Mouse (Mus musculus): Measurements from ENCODE around the gene Mpp2. TPM values are rescaled to one million over a fixed set of nuclear protein-coding genes. Genes with fewer than 3 reads are reported as not detected.

Mpp2 gene
- polyA plus RNA-seq (2015; fragmentation: Nextera tagmentation; extraction: Ambion mirVana): 6.2 and 6.8 TPM in 2 replicates

DNA sequence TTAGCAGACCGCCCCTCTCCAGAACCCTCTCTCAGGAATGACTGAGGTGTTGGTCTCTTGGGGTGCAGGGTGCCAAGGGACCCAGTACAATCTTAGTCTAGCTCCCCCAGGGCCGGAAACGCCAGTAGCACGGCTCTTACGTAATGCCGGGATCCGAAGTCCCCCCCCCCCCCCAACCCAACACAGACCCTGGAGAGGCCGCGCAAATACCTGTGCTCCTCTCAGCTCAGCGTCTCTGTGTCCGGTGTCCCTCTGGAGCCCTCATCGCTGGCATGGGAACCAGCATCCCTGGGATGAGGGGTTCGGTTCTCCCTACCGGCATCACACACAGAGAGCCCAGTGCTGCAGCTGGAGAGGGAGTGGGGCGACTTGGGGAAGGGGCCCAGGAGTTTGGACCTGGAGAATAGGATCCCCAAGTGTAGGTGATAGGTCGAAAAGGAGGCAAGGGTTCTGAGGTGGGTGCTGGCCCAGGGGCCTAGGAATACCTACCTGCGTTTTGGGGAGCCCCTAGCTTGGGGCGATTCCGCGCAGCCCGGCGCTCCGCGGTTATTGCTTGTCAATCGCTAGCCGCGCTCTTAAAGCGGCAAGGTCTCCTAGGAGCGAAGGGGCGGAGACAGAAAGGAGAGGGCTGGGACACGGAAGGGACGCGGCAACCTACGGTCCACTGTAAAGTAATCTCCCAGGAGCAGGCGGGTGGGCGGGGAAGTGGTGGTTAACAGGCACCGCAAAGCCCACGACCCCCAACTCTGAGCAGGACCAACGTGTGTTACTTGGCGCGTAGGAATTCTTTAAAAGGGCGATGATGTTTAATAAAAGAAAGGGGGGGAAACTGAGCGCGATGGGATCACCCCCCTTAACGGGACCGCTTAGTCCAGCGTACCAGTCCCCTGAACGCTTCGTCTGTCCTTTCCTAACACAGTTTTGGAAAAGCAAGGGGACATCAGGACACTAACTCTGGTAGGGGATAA lies at the start of gene Mpp2:
Gene Mpp2 (minus strand): TSS at position 585 of the 968 bp plus-strand sequence.
- WGBS: under 1% methylated on average over 49 of the region's 49 CpGs

DNA sequence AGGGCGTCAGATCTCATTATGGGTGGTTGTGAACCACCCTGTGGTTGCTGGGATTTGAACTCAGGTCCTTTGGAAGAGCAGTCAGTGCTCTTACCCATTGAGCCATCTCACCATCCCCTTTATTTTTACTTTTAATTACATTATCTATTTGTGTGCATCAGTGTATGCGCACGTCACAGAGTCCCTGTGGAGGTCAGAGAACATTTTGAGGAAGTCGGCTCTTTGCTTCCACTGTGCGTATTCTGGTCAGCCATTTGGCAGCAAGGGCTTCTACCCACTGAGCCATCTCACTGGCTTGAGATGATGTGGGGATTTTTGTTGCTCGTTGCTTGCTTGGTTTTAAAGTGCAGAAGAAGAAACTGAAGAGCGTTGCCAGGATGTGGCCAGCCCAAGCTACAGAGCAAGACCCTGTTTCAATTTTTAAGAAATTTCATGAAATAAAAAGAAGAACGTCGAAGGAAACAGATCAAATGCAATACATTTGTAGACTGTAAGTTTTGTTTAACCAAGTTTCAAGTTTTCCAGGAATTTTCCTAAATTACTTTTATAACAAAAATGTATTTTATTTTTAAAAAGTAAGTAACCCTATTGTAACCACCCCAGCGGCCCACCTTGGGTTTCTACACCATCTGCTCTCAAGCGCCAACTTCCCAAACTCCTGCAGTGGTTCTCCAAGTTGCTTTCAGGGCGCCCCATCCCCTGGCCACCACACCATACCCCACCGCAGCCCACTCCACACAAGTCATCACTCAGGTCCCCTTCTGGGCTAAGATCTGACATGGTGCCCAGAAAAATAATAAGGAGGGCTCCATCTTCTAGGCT lies 49.5 kb upstream of the Mpp2 start:
- Histone ChIP-seq H3K4me2 (replicated peaks) (peak overlapping the region; percentile 70), H3K9me3 (no peaks in the 10 kb centered on the region), H3K9ac (peak overlapping the region; percentile 40; the same call in 1 of the 2 replicates), H3K27me3 (replicated peaks) (no peaks in the 10 kb centered on the region), H3K4me1 (replicated peaks) (peaks cover 9% of the 10 kb centered on the region; the same call in 1 of the 2 replicates), H3K36me3 (no peaks in the 10 kb centered on the region), H3K27ac (no peak overlapping the region), H3K4me3 (replicated peaks) (peak overlapping the region; percentile 17; the same call in 1 of the 2 replicates)
- WGBS: 41% methylated on average over 13 of the region's 13 CpGs
- no peak for ATAC-seq

More for the DNA sequence above, at the start of gene Mpp2:
- Histone ChIP-seq H3K27me3 (replicated peaks) (no peaks in the 10 kb centered on the region), H3K4me3 (replicated peaks) (peak within 1 kb of the TSS; percentile 68), H3K4me2 (replicated peaks) (peak within 1 kb of the TSS; percentile 97), H3K9ac (peak within 1 kb of the TSS; percentile 53), H3K36me3 (no peaks in the 10 kb centered on the region), H3K9me3 (no peaks in the 10 kb centered on the region), H3K27ac (peak within 1 kb of the TSS; percentile 77), H3K4me1 (replicated peaks) (peaks cover 14% of the 10 kb centered on the region)
- peak; percentile 80 for ATAC-seq

DNA sequence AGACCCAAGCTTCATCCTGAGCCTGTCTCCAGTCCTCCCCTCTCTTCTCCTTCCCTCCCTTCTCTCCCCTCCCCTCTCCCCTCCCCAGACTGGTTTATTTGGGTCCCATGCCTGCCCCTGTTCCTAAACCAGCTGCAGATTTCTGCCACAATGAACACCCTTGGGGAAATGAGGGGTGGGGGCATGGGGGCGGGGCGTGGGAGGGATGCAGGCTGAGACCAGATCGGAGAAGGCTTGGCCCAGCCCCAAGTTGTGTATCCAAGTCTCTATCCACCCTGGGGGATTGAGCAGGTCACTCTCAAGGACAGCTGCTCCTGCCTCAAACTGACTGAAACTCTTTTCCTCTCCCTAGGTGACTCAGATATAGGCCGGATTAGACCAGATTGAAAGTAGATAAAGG lies 46.2 kb upstream of the Mpp2 start:
- Histone ChIP-seq H3K4me2 (replicated peaks) (no peak overlapping the region), H3K27me3 (replicated peaks) (no peaks in the 10 kb centered on the region), H3K4me1 (replicated peaks) (peaks cover 7% of the 10 kb centered on the region; the same call in 1 of the 2 replicates), H3K9me3 (no peaks in the 10 kb centered on the region), H3K27ac (no peak overlapping the region), H3K36me3 (no peaks in the 10 kb centered on the region), H3K9ac (no peak overlapping the region), H3K4me3 (replicated peaks) (no peak overlapping the region)
- ATAC-seq: no peak
- WGBS: 28% methylated on average over 4 of the region's 4 CpGs

DNA sequence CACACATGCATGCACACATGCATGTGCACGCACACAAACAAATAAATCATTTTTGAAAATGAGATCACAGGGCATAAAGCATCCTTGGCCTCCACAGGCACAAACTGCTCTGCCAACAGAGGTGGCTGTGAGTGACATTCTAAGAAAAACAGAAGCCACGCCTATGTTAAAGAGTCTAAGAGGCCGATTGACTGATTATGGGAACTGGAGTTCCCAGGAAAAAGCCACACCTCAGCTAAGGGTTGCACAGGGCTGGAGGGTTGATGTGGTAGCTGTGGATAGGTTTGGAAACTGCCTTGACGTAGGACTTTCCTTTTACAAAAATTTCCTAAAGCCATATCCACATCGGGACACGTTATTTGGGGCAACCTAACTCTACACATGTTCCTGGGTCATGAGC lies 29.1 kb upstream of the Mpp2 start:
- H3K9me3 ChIP-seq: no peaks in the 10 kb centered on the region
- no peak overlapping the region for H3K27ac ChIP-seq
- H3K9ac ChIP-seq: no peak overlapping the region
- no peak for ATAC-seq
- H3K27me3 ChIP-seq (replicated peaks): no peaks in the 10 kb centered on the region
- no peak overlapping the region for H3K4me3 ChIP-seq (replicated peaks)
- H3K4me2 ChIP-seq (replicated peaks): no peak overlapping the region
- no peaks in the 10 kb centered on the region for H3K36me3 ChIP-seq
- WGBS: 77% methylated on average over 6 of the region's 6 CpGs
- H3K4me1 ChIP-seq (replicated peaks): no peaks in the 10 kb centered on the region

DNA sequence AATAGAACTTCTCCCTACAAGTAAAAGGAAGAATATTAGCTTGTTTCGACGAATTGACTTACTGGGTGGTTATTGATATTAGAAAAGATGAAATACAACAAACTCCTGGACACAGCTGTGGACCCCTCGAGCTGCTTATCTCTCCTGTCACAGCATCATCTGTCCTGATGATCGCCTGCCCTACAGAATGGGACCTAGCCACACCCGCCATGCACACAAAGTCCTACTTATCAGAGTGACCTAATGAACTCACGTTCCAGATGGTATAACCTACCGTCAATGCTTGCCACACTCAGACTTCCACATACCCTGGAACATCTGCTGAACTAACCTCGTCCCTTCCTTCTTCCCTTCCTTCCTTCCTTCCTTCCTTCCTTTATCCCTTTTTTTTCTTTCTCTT lies 27.9 kb upstream of the Mpp2 start:
- H3K36me3 ChIP-seq: no peaks in the 10 kb centered on the region
- H3K27me3 ChIP-seq (replicated peaks): no peaks in the 10 kb centered on the region
- no peak overlapping the region for H3K4me2 ChIP-seq (replicated peaks)
- no peaks in the 10 kb centered on the region for H3K9me3 ChIP-seq
- H3K27ac ChIP-seq: no peak overlapping the region
- 57% methylated on average over 8 of the region's 8 CpGs for WGBS
- H3K4me3 ChIP-seq (replicated peaks): no peak overlapping the region
- no peaks in the 10 kb centered on the region for H3K4me1 ChIP-seq (replicated peaks)
- no peak for ATAC-seq
- H3K9ac ChIP-seq: no peak overlapping the region

DNA sequence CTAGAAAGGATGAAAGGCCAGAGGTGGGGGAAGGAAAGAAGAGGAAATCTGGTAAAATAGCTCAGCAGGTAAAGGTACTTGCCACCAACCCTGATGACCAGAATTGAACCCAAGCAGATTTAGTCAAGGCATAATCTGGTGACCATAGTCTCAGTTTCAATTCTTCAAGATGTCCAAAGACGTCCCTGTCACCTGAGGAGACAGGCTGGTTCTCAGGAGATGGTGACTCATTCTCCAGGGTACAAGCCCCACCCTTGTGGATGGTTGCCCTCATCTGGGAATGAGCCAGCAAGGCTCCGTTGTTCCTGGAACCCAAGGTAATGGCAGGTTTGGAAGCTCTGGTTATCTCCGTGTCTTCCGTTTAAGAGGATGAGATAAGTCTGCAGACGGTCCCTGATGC lies 23.3 kb upstream of the Mpp2 start:
- Histone ChIP-seq H3K36me3 (no peaks in the 10 kb centered on the region), H3K4me1 (replicated peaks) (peaks cover 3% of the 10 kb centered on the region; the same call in 1 of the 2 replicates), H3K27me3 (replicated peaks) (peaks cover 27% of the 10 kb centered on the region), H3K4me2 (replicated peaks) (no peak overlapping the region), H3K27ac (no peak overlapping the region), H3K9ac (no peak overlapping the region), H3K9me3 (no peaks in the 10 kb centered on the region), H3K4me3 (replicated peaks) (no peak overlapping the region)
- ATAC-seq: no peak
- 67% methylated on average over 5 of the region's 5 CpGs for WGBS

DNA sequence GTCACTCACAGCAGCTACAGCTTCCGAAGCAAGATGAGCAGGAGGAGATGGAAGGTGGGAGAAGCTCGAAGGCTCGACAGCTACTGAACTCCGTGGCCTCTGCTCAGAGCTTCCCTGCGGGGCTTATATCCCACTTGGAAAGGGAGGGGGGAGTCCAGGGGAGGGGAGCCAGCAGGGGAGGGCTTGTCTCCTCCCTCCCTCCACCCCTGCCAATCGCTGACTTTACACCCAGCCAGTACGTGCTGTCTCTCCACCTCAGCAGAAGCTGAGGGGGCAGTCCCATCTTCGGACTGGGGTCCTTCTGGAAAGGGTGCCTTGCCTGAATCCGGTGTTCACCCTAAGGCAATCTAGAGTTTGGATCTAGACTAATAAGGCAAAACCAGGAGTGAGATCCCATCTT lies 19.4 kb upstream of the Mpp2 start, which contains the start of gene Pyy:
Gene Pyy (minus strand): TSS at position 101 of the 400 bp plus-strand sequence.
- ATAC-seq: no peak
- H3K27ac ChIP-seq: no peak within 1 kb of the TSS
- peak within 1 kb of the TSS; percentile 43 for H3K4me2 ChIP-seq (replicated peaks)
- H3K9ac ChIP-seq: no peak within 1 kb of the TSS
- H3K27me3 ChIP-seq (replicated peaks): peaks cover 57% of the 10 kb centered on the region
- WGBS: 10% methylated on average over 9 of the region's 9 CpGs
- no peaks in the 10 kb centered on the region for H3K36me3 ChIP-seq
- H3K4me1 ChIP-seq (replicated peaks): peaks cover 3% of the 10 kb centered on the region; the same call in 1 of the 2 replicates
- H3K9me3 ChIP-seq: no peaks in the 10 kb centered on the region
- peak within 1 kb of the TSS; percentile 16; the same call in 1 of the 2 replicates for H3K4me3 ChIP-seq (replicated peaks)

DNA sequence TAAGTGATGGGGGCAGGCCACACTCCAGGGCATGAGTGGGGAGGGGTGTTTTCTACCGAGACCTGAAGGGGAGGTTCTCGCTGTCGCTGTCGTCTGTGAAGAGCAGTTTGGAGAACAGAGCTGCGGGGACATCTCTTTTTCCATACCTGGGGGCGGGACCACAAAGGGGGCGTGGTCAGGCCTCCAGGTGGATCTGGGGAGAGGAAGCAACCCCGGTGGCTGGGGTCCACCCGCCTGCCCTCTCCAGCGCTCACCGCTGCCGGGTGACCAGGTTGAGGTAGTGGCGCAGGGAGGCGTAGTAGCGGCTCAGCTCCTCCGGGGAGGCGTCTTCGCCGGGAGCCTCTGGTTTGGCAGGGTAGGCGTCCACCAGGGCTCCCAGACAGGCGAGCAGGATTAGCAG lies 18.6 kb upstream of the Mpp2 start:
- H3K36me3 ChIP-seq: no peaks in the 10 kb centered on the region
- no peaks in the 10 kb centered on the region for H3K9me3 ChIP-seq
- no peak overlapping the region for H3K9ac ChIP-seq
- peaks cover 6% of the 10 kb centered on the region; the same call in 1 of the 2 replicates for H3K4me1 ChIP-seq (replicated peaks)
- peak overlapping the region; percentile 43 for H3K4me2 ChIP-seq (replicated peaks)
- peaks cover 57% of the 10 kb centered on the region for H3K27me3 ChIP-seq (replicated peaks)
- no peak overlapping the region for H3K27ac ChIP-seq
- ATAC-seq: no peak
- H3K4me3 ChIP-seq (replicated peaks): peak overlapping the region; percentile 16; the same call in 1 of the 2 replicates
- WGBS: 1% methylated on average over 21 of the region's 21 CpGs

DNA sequence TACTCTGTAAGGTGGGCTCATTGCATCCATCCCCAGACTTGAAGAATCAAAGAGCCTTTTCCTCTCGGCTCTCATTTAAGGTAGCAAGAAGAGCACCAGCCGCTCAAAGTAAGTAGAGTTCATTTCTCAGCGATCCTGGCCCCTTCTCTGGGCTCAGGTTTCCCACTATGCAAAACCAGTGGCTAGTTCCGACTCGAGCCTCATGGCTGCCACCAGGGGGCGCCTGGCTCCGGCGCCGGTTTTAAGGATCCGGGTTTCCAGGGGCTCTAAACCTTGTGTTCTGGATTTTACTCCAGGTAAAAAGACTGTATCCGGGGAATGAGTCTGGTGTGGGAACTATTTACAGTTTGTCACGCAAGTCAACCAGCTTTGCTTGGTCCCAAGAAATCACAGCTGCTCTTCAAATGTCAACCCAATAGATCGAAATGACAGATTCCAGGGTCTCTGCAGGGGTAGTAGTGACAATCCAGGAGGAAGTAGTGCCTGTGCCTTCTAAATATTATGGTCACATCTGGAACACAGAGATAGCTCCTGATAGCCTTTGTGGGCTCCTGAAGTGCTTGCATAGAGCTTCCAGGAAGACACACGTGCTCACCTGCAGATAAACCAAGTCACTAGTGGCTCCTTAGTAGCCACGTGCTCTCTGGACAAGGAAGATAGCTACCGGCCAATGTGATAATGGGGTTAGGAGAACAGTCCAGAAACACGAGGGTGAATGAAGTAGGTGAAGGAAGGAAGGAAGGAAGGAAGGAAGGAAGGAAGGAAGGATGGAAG lies 14.4 kb upstream of the Mpp2 start:
- no peaks in the 10 kb centered on the region for H3K36me3 ChIP-seq
- WGBS: 15% methylated on average over 17 of the region's 17 CpGs
- H3K27me3 ChIP-seq (replicated peaks): peaks cover 52% of the 10 kb centered on the region
- H3K4me2 ChIP-seq (replicated peaks): no peak overlapping the region
- H3K27ac ChIP-seq: no peak overlapping the region
- H3K9me3 ChIP-seq: no peaks in the 10 kb centered on the region
- H3K9ac ChIP-seq: no peak overlapping the region
- ATAC-seq: 0 out of 2 replicates have a peak, but pooled peaks have one; percentile 64
- no peak overlapping the region for H3K4me3 ChIP-seq (replicated peaks)
- H3K4me1 ChIP-seq (replicated peaks): peaks cover 6% of the 10 kb centered on the region; the same call in 1 of the 2 replicates

DNA sequence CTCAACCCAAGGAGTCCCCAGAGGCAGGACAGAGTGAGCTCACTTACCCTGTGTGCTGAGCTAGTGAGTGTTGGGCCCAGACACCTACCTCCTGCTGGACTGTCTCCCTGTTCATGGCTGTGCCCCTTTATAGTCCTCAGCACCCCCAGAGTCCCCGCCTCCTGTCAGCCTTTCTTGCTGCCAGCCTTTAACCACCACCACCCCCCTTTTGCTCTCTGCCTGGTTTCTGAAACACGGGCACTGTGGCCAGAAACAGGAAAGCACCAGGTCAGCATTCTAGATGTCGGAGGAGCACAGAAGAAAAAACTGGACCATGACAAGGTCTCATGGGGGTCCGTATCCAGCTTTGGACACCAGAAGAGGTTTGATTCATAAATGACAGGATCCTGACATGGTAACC lies 12.9 kb upstream of the Mpp2 start, which contains the start of gene Ppy:
Gene Ppy (minus strand): TSS at position 101 of the 400 bp plus-strand sequence.
- H3K9ac ChIP-seq: no peak within 1 kb of the TSS
- WGBS: 82% methylated on average over 4 of the region's 4 CpGs
- no peaks in the 10 kb centered on the region for H3K36me3 ChIP-seq
- H3K9me3 ChIP-seq: no peaks in the 10 kb centered on the region
- H3K4me2 ChIP-seq (replicated peaks): no peak within 1 kb of the TSS
- no peak within 1 kb of the TSS for H3K4me3 ChIP-seq (replicated peaks)
- H3K4me1 ChIP-seq (replicated peaks): peaks cover 9% of the 10 kb centered on the region; the same call in 1 of the 2 replicates
- H3K27ac ChIP-seq: no peak within 1 kb of the TSS
- ATAC-seq: no peak
- H3K27me3 ChIP-seq (replicated peaks): peaks cover 38% of the 10 kb centered on the region

DNA sequence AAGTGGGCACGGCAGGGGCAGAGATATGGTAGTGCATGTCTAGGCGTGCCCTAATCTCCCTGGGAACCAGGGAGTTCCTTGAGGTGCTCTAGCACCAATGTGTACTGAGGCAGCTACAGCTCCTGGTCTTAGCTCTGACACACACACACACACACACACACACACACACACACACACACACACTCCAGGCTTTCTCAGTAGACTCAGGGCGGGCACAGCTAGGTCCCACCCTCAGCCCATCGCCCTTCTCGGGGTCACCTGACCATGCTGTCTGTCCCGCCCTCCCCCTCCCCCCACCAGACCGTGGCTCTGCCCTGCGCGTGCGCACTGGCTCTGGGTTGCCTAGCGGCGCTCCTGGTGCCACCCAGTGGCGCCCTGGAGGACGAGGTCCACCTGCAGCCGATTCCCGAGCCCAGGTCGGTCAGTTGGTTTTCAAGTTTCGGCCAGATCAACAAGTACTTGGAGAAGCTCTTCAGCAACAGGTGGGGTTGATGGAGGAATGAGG lies 8.6 kb upstream of the Mpp2 start:
- peak; percentile 95 for ATAC-seq
- Histone ChIP-seq H3K4me2 (replicated peaks) (peak overlapping the region; percentile 57), H3K27me3 (replicated peaks) (peaks cover 12% of the 10 kb centered on the region; the same call in 1 of the 2 replicates), H3K27ac (no peak overlapping the region), H3K36me3 (no peaks in the 10 kb centered on the region), H3K4me1 (replicated peaks) (peaks cover 6% of the 10 kb centered on the region; the same call in 1 of the 2 replicates), H3K4me3 (replicated peaks) (peak overlapping the region; percentile 15; the same call in 1 of the 2 replicates), H3K9ac (peak overlapping the region; percentile 35; the same call in 1 of the 2 replicates), H3K9me3 (no peaks in the 10 kb centered on the region)
- WGBS: 4% methylated on average over 18 of the region's 18 CpGs
